Mouse (Mus musculus) heart, adult 11 months (tissue): ENCODE results near the gene Olfr876.
"Not testable (repeated sequence)": the region's sequence is repeated elsewhere in the genome, so short reads cannot be mapped to it uniquely, and the experiment has no call there.

Experiments
- DNase-seq: peaks from one replicate; pipeline ENCODE4 v3.0.0; 2022

Olfr876 gene

DNA sequence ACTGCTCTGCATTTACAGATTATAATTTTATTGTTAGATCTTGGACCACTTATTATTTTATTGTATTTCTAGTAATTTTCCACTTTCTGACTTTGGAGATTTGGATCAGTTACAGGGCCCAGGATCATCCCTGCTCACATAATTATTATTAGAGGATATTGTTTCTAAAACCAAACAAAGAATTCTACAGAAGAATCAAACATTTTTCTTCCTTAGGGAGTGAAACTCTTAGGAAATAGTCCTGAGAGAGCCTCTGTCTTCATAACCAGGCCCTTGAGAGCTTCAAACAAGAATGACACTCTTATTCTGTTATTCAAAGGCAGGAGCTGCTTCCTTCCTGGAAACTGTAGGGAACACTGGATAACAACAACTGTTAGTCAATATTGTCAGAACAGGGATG is at the start of gene Olfr876:
Gene Olfr876 (plus strand): TSS at position 301 of the 400 bp plus-strand sequence.
- no peak for DNase-seq

DNA sequence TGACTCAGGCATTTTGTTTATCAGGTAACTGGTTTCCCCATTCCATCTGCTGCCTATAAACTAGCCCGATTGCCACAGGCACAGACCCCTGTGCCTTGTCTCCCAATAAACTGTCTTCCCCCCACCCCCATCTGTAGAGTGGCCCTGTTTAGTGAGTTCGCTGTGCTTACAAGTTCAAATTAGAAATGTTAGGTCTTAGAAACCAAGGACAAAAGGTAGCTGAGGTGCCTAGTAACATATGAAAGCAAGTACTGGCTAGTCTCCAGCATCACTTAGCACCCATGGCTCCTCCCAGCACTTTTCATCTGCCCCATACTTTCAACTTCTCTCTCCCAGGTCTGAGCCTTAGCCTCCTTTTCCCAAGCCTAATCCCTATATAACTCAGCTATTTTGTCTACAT is 41.1 kb upstream of the Olfr876 start:
- no peak for DNase-seq

DNA sequence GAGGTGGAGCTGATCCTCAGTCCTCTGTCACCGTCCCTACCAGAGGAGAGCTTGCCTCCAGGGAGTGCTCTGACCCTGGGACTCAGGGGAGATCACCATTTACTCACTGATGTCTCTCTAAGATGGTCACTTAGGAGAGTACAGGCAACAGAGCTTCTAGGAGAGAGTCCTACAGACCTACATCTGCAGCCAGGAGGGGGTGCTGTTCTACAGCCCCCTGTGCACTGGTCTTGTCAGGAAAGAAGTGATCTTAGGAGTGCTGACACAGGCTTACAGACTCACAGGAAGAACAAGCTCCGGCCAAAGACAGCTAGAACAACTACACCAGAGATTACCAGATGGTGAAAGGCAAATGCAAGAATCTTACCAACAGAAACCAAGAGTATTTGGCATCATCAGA is 40.3 kb upstream of the Olfr876 start:
- no peak for DNase-seq

DNA sequence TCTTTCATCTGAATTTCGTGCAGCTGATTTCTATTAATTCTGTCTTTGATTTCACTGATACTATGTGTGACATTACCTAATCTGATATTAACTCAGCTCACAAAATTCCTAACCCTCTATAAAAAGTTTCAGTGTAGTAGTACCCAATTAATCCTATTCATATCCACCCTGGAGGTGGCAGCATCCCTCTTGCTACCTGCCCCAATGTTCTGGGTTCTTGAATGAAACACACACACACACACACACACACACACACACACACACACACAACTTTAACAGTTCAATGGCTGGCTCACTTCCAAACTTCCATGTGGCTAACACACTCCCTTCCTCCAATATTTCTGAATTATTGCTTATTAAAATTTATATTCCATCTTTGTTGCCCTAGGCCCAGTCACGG is 32.2 kb upstream of the Olfr876 start:
- no peak for DNase-seq

DNA sequence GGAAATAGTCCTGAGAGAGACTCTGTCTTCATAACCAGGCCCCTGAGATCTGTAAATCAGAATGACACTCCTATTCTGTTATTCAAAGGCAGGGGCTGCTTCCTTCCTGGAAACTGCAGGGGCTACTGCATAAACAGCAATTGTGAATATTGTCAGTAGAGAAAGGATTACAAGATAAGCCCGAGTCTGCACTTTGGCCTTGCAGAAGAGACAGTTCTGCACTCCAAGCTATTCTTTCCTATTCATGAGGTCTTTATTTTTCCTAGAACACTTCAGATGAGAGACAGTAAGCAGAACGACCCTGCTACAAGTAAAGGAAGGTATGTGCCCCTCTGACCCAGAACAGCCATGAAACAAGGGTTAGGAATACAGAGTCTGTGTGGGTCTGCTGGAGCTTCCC is 31.1 kb upstream of the Olfr876 start, which contains the start of gene Olfr875:
Gene Olfr875 (plus strand): TSS at position 99 of the 400 bp plus-strand sequence.
- no peak for DNase-seq

DNA sequence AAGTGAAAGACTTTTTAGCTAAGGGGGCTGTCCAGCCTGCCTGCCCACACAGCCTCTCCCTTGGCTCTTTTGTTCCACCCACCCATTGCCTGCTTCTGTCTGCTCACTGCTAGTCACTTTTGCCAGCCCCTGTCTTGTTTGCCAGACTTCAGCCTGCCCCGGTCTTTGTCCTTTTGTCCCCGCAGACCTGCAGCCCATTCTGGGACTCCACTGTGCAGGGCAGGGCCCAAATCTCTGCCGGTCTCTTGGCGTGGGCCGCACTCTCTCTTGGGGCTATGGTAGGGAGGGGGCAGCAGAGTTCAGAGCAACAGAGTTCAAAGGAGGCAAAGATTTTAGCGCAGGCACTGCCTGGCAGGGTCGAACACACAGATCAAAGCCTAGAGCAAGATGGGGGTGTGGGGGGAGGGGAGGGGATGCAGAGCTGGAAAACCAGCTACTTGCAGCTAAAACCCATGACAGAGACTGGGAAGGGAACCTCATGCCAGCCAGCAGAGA is 20.0 kb upstream of the Olfr876 start:
- DNase-seq: peak; percentile 87

DNA sequence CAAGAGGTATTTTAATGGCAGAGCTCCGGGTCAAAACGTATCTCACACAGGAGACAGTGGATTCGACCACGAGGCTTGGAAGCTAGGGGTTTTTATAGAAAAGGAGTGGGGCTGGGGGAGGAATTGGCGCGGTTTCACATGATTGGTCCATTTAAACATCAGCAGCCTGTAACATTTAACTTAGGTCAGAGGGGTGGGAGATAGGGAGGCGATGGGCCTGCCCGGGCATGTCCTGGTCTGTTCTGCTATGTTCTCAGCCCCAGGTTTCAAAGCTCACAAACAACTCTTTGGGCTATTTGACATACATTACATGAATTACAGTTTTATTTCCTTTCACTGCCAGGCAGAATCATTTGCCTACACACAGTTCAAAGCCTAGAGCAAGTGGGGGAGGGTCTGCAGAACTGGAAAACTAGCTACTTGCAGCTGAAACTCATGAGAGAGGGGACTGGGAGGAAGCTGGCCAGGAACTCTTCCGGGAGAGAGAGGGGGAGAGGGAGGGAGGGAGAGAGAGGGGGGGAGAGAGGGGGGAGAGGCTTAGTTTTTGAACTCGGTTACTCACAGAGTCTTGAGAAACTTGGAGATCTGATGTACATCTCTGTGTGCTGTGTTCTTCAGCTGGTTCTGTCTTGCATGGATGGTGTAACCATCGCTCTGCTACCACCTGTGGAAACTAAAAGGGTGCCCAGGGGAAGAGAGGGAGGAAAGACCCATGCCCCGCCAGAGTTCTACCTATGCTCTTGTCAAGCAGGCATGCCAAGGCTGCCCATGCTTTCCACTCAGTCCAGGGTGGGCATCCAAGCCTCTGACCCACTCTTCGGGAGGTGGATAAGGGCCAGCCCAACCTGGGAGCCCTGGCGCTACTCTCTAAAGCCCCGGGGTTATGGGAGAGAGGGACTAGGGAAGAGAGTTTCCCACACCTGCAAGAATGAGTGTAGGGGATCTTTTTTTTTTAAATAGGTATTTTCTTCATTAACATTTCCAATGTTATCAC is 19.1 kb upstream of the Olfr876 start:
- not testable (repeated sequence) for DNase-seq

DNA sequence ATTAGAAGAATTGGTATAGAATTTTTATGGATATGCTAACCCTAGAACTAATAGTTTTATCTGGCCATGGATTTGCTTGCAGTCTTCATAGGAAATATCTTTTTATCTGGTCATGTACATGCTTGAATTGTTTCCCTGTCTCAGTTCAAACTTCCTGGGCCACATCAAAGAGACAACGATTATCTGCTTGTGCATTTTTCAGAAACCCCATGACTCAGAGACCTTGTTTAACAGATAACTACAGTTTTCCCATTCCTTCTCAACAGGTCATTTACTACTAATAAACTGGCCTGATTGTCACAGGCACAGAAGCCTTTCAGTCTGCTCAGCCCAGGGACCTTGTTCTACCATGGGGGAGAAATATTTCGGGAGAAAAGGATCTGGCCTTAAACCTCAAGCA is 16.4 kb upstream of the Olfr876 start:
- no peak for DNase-seq

DNA sequence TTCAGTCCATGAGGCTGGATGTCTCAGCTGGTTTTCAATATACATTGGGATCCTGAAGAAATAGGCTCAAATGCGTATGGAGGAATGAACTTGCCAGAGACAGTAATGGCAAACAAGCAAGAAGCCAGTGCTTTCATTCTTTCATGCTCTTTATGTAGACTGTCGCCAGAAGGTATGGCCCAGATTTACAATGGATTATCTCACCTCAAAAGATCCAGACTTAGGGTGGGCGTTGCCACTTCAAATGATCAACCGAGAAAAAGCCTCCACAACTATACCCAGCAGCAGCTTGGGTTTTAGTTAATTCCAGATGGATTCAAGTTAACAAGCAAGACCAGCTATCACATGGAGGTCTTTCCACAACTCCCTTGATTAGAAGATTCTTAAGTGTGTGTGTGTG is 776 bp upstream of the Olfr876 start:
- no peak for DNase-seq

DNA sequence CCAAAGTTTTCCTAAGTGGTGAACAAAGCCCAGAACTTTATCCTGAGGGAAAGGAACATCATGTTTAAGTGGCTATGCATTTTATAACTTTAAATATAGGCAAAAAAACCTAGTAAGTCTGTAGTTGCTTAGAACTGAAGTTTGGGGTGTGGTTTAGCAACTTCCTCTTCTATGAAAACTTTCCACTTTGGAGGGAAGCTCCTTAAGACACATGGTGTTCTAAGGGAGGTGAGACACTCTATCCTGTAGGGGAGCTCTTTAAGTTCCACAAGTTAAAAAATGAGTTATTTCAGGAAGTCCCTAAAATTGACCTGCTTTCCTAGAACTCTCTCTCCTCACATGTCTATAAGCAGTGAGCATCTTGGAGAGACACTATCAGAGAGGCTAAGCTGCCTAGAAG is 4.4 kb downstream of the Olfr876 start:
- no peak for DNase-seq

DNA sequence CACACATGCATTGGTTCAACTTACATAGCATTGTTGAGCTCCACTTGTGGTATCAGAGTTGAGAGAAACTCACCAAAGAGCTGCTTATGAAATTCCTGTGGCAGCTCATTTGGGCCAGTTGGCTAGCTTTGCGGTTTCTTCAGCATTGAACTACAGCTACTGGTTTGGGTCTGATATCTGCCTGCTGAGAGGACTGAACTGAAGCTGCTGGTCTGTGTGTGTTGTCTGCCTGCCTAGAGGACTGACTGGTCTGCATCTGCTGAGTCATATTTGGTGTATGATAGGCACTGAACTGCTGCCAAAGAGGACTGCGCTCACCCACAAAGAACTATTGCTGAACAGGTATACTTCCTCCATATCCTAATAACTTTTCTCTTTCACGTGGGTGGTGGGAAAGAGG is 5.6 kb downstream of the Olfr876 start:
- no peak for DNase-seq

DNA sequence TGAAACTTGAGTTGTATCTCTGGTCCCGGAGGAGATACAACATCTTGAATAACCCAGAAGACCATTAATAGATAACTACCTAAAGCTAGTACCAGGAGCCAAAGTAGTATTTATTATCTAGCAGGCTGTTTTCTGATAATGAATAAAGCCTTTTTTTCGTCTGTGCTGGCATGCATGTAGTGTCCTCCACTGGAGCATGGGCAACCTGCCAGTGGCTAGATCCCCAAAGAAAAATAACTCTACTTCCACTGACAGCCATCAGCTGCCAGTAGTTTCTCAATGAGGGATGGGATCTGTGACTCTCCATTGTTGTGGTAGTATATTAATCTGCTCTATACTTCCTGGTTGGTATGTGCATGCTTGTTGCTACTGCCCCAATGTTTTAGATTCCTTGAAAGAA is 6.1 kb downstream of the Olfr876 start:
- no peak for DNase-seq

DNA sequence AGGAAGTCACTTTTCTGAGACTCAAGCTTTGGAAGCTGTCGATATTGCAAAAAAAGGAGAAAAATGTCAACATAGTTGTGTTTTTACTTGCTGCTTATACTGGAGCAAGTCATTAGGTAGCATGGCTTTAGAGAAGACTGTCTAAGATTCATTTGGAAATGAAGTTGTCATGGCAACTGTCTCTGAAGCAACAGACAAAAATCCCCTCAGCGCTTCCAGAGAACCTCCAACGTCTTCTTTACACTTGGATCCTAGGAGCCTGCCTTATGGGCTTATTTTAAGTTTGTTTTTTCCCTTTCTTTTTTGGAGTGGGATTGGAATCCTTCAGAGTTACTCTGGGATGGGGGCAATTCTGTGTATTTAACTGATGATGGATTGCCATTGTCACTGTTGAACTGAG is 11.9 kb downstream of the Olfr876 start:
- DNase-seq: no peak

DNA sequence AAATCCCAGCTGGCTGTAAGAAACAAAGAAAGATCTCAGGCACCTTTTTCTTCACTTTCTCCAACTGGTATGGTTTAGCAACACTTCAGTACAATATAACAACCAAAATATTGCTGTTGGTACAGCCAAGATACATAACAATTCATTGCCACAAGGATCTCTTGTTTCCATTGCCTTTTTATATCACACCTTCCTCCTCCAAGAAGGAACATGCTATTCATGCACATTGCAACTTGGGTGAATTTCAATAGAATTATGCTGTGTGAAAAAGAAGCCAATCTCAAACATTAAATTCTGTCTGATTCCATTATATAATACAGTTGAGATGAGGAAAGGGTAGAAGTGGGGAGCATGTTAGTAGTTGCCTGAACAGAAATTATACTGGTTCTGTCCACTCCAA is 27.1 kb downstream of the Olfr876 start:
- DNase-seq: no peak

DNA sequence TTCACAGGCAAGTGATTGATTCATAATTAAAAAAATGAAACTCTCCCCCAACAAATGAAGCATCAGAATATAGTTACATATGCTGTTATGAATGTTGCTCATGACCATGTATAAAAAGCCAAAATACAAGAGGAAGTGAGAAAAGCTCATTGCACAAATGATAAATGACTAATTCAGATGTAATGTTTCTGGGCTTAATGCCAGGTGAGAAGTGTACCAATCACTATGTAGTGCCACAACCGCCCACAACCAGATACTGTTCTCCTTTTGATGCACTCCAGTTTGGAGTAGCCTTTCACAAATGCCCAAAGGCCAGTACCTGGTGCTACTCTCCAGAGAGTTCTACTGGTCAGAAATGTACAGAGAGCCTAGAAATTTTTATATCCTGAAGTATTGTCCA is 30.5 kb downstream of the Olfr876 start:
- no peak for DNase-seq

DNA sequence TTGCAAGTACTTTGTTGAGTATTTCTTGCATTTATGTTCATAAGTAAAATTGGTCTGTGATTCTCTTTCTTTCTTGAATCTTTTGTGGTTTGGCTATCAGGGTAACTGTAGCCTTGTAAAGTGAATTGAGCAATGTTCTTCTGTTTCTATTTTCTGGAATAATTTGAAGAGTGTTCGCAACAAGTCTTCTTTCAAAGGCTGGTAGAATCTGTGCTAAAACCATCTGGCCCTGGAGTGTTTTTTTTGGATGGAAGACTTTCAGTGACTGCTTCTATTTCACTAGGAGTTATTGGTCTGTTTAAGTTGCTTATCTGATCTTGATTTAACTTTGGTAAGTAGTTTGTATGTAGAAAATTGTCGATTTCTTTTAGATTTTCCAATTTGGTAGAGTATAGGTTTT is 46.4 kb downstream of the Olfr876 start:
- no peak for DNase-seq

DNA sequence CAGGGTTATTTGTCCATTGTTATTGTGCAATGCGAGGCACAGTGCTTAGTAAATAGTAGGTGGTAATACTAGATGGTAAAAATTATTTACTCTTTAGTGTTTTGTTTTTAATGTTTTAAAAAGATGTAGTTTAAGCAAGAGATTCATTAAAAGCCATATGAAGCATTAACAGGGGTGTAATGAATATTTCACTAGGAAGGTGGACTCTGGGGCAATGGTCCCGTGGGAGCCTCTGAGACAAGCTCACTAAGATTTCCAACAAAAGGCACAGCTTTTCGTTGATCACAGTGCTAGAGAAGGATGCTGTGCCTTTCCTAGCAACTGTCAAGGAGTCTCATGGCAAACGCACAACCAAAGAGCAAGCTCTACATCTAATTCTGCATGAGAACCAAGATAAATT is 51.1 kb downstream of the Olfr876 start, which contains the start of gene Olfr877:
Gene Olfr877 (plus strand): TSS at position 301 of the 400 bp plus-strand sequence.
- DNase-seq: no peak
